Mouse (Mus musculus): ENCODE data around the gene Gpc6. TPM values are rescaled to one million over a fixed set of nuclear protein-coding genes. Genes with fewer than 3 reads are reported as not detected.

The Gpc6 gene
- polyA plus RNA-seq (2021; fragmentation: Nextera tagmentation), result 4.6 and 7.1 TPM in 2 replicates
- long read RNA-seq, experiment 1, partial matches to known transcripts, result 0 of 1 reads
- long read RNA-seq, experiment 1, other reads (novel, unspliced or antisense), result 1 of 1 reads
- long read RNA-seq, experiment 2, partial matches to known transcripts, result 0 of 7 reads
- long read RNA-seq, experiment 2, other reads (novel, unspliced or antisense), result 7 of 7 reads

GRCm38 (mm10) chr14:116924876-116925601 is at the start of gene Gpc6:
Gene Gpc6, plus strand, starts transcription at chr14:116925315.

Data from left cerebral cortex, adult 6 months (tissue).